Mouse (Mus musculus) forebrain, embryonic 14.5 days (tissue): Measurements from ENCODE around the gene Aldh1l1. TPM values are rescaled to one million over a fixed set of nuclear protein-coding genes. Genes with fewer than 3 reads are reported as not detected.

Experiments used
- ATAC-seq: fragments of 200-750 bp; cut with Nextera tagmentation; 2 replicates; pipeline ENCODE4 v1.8.0; 2017; ENCODE audit warnings: mild to moderate bottlenecking, moderate library complexity
- DNase-seq: peaks from one replicate; pipeline ENCODE4 v3.0.0-alpha.2; 2015; ENCODE audit warnings: low spot score
- H3K27ac ChIP-seq: fragments of 300-500 bp; sonication (generic); 2 replicates; pipeline ENCODE4 v1.5.1; 2014; ENCODE audit warnings: low read depth, mild to moderate bottlenecking, control low read depth, low read length, moderate library complexity
- H3K27me3 ChIP-seq: fragments of 300-500 bp; sonication (generic); replicated peaks from 2 replicates; pipeline ENCODE4 v1.6.1; 2014; ENCODE audit warnings: low read length, control low read depth, mixed read lengths; ENCODE audit not compliant: control insufficient read depth, insufficient read depth
- H3K36me3 ChIP-seq: fragments of 300-500 bp; sonication (generic); 2 replicates; pipeline ENCODE4 v1.6.1; 2014; ENCODE audit warnings: low read length, control low read depth; ENCODE audit not compliant: control insufficient read depth, insufficient read depth
- H3K4me1 ChIP-seq: fragments of 300-500 bp; sonication (generic); 2 replicates; pipeline ENCODE4 v1.6.1; 2014; ENCODE audit warnings: antibody characterized with exemption, low read length, control low read depth; ENCODE audit not compliant: control insufficient read depth, insufficient read depth
- H3K4me2 ChIP-seq: fragments of 300-500 bp; sonication (generic); 2 replicates; pipeline ENCODE4 v1.6.1; 2014; ENCODE audit warnings: mild to moderate bottlenecking, control low read depth, low read length
- H3K4me3 ChIP-seq: fragments of 300-500 bp; sonication (generic); 2 replicates; pipeline ENCODE4 v1.5.1; 2014; ENCODE audit warnings: low read depth, low read length, control low read depth
- H3K9ac ChIP-seq: fragments of 300-500 bp; sonication (generic); 2 replicates; pipeline ENCODE4 v1.6.1; 2014; ENCODE audit warnings: mild to moderate bottlenecking, low read length, control low read depth, moderate library complexity
- H3K9me3 ChIP-seq: fragments of 300-500 bp; sonication (generic); replicated peaks from 2 replicates; pipeline ENCODE4 v1.6.1; 2016; ENCODE audit warnings: low read length, control low read depth, mixed read lengths; ENCODE audit not compliant: control insufficient read depth
- WGBS: fragments of 180-500 bp; shearing (Covaris S2); extraction: QIAGEN DNeasy Blood & Tissue Kit; methylation state at CpG from one replicate; pipeline ENCODE4 v1.1.7; 2014; 5-methylcytosine and 5-hydroxymethylcytosine counted together
- polyA plus RNA-seq: library from polyadenylated mRNA; unstranded; fragments of >200 nt; fragmentation: Nextera tagmentation; extraction: Ambion mirVana; gene quantifications from 2 replicates; pipeline ENCODE4 v1.2.1, GENCODE M21; 2014

Gene Aldh1l1
- polyA plus RNA-seq, 1 experiment from 2014 or later, result 15.8 TPM

- 0 out of 2 replicates have a peak, but pooled peaks cover 4% of the 10 kb centered on the region for H3K36me3 ChIP-seq
- no peak overlapping the region for H3K27ac ChIP-seq
- ATAC-seq, result no peak
- no peak for DNase-seq
- 86% methylated on average over 12 of the region's 12 CpGs for WGBS
- no peaks in the 10 kb centered on the region for H3K9me3 ChIP-seq
- H3K4me3 ChIP-seq, result no peak overlapping the region
- no peak overlapping the region for H3K9ac ChIP-seq
- no peaks in the 10 kb centered on the region for H3K27me3 ChIP-seq
- peaks cover 13% of the 10 kb centered on the region for H3K4me1 ChIP-seq
- H3K4me2 ChIP-seq, result no peak overlapping the region
Observed at GRCm38 (mm10) chr6:90466847-90467410, 19.3 kb upstream of the Aldh1l1 start.

- H3K36me3 ChIP-seq, result 0 out of 2 replicates have a peak, but pooled peaks cover 4% of the 10 kb centered on the region
- no peak overlapping the region for H3K27ac ChIP-seq
- 89% methylated on average over 1 of the region's 1 CpGs for WGBS
- ATAC-seq (no peak), DNase-seq (no peak)
- no peak overlapping the region for H3K4me2 ChIP-seq
- no peak overlapping the region for H3K4me3 ChIP-seq
- peaks cover 8% of the 10 kb centered on the region for H3K4me1 ChIP-seq
- H3K27me3 ChIP-seq, result no peaks in the 10 kb centered on the region
- no peaks in the 10 kb centered on the region for H3K9me3 ChIP-seq
- H3K9ac ChIP-seq, result no peak overlapping the region
Observed at GRCm38 (mm10) chr6:90468216-90468615, 18.0 kb upstream of the Aldh1l1 start.

- no peak for DNase-seq
- H3K9me3 ChIP-seq, result no peaks in the 10 kb centered on the region
- H3K27me3 ChIP-seq, result no peaks in the 10 kb centered on the region
- 0 out of 2 replicates have a peak, but pooled peaks cover 4% of the 10 kb centered on the region for H3K36me3 ChIP-seq
- H3K4me1 ChIP-seq, result peaks cover 2% of the 10 kb centered on the region; the same call in 1 of the 2 replicates
- H3K9ac ChIP-seq, result no peak overlapping the region
- no peak for ATAC-seq
- no peak overlapping the region for H3K4me3 ChIP-seq
- no peak overlapping the region for H3K4me2 ChIP-seq
- no peak overlapping the region for H3K27ac ChIP-seq
- 89% methylated on average over 6 of the region's 6 CpGs for WGBS
Observed at GRCm38 (mm10) chr6:90469041-90469440, 17.2 kb upstream of the Aldh1l1 start.

- no peaks in the 10 kb centered on the region for H3K9me3 ChIP-seq
- H3K27me3 ChIP-seq, result no peaks in the 10 kb centered on the region
- DNase-seq (no peak), ATAC-seq (no peak)
- no peak overlapping the region for H3K9ac ChIP-seq
- WGBS, result 86% methylated on average over 2 of the region's 2 CpGs
- H3K27ac ChIP-seq, result no peak overlapping the region
- H3K36me3 ChIP-seq, result 0 out of 2 replicates have a peak, but pooled peaks cover 4% of the 10 kb centered on the region
- H3K4me3 ChIP-seq, result no peak overlapping the region
- H3K4me1 ChIP-seq, result no peaks in the 10 kb centered on the region
- no peak overlapping the region for H3K4me2 ChIP-seq
Observed at GRCm38 (mm10) chr6:90470255-90470654, 16.0 kb upstream of the Aldh1l1 start.

GRCm38 (mm10) chr6:90470947-90471541 lies 15.2 kb upstream of the Aldh1l1 start:
- no peak overlapping the region; the same call in 1 of the 2 replicates for H3K27ac ChIP-seq
- H3K9ac ChIP-seq, result no peak overlapping the region
- H3K4me3 ChIP-seq, result no peak overlapping the region
- no peaks in the 10 kb centered on the region for H3K4me1 ChIP-seq
- 0 out of 2 replicates have a peak, but pooled peaks cover 4% of the 10 kb centered on the region for H3K36me3 ChIP-seq
- 54% methylated on average over 12 of the region's 12 CpGs for WGBS
- ATAC-seq, result no peak
- no peak overlapping the region for H3K4me2 ChIP-seq
- H3K27me3 ChIP-seq, result no peaks in the 10 kb centered on the region
- no peak for DNase-seq
- H3K9me3 ChIP-seq, result no peaks in the 10 kb centered on the region

GRCm38 (mm10) chr6:90472079-90472478 lies 14.1 kb upstream of the Aldh1l1 start:
- no peak overlapping the region for H3K4me2 ChIP-seq
- 75% methylated on average over 4 of the region's 4 CpGs for WGBS
- H3K9ac ChIP-seq, result no peak overlapping the region
- no peak overlapping the region for H3K27ac ChIP-seq
- no peak overlapping the region for H3K4me3 ChIP-seq
- no peaks in the 10 kb centered on the region for H3K27me3 ChIP-seq
- DNase-seq (no peak), ATAC-seq (no peak)
- H3K36me3 ChIP-seq, result 0 out of 2 replicates have a peak, but pooled peaks cover 4% of the 10 kb centered on the region
- no peaks in the 10 kb centered on the region for H3K9me3 ChIP-seq
- H3K4me1 ChIP-seq, result no peaks in the 10 kb centered on the region

- Histone ChIP-seq H3K27ac (no peak overlapping the region), H3K36me3 (0 out of 2 replicates have a peak, but pooled peaks cover 4% of the 10 kb centered on the region), H3K4me2 (no peak overlapping the region), H3K9me3 (no peaks in the 10 kb centered on the region), H3K9ac (no peak overlapping the region), H3K4me3 (no peak overlapping the region), H3K4me1 (no peaks in the 10 kb centered on the region), H3K27me3 (no peaks in the 10 kb centered on the region)
- DNase-seq (no peak), ATAC-seq (no peak)
- 93% methylated on average over 3 of the region's 3 CpGs for WGBS
Observed at GRCm38 (mm10) chr6:90472697-90473096, 13.5 kb upstream of the Aldh1l1 start.

- Histone ChIP-seq H3K4me3 (no peak overlapping the region), H3K4me1 (no peaks in the 10 kb centered on the region), H3K9me3 (no peaks in the 10 kb centered on the region), H3K27ac (no peak overlapping the region), H3K9ac (no peak overlapping the region), H3K36me3 (no peaks in the 10 kb centered on the region), H3K27me3 (no peaks in the 10 kb centered on the region), H3K4me2 (no peak overlapping the region)
- ATAC-seq, result no peak
- DNase-seq, result no peak
- WGBS, result 94% methylated on average over 24 of the region's 24 CpGs
Observed at GRCm38 (mm10) chr6:90473630-90474360, 12.4 kb upstream of the Aldh1l1 start.

GRCm38 (mm10) chr6:90474361-90474750 lies 11.9 kb upstream of the Aldh1l1 start:
- ATAC-seq (no peak), DNase-seq (no peak)
- Histone ChIP-seq H3K27ac (no peak overlapping the region), H3K4me2 (no peak overlapping the region), H3K27me3 (no peaks in the 10 kb centered on the region), H3K36me3 (no peaks in the 10 kb centered on the region), H3K4me1 (no peaks in the 10 kb centered on the region), H3K4me3 (no peak overlapping the region), H3K9ac (no peak overlapping the region), H3K9me3 (no peaks in the 10 kb centered on the region)
- WGBS, result 82% methylated on average over 3 of the region's 3 CpGs
